Mouse (Mus musculus) ES-E14 (cell line): Measurements from ENCODE around the gene Drg1. TPM values are rescaled to one million over a fixed set of nuclear protein-coding genes. Genes with fewer than 3 reads are reported as not detected.

Experiments used
- DNase-seq: peaks from one replicate; pipeline ENCODE4 v3.0.0-alpha.2; 2013; ENCODE audit warnings: low read depth, low spot score
- H3K27ac ChIP-seq: 2 replicates; pipeline ENCODE4 v1.5.1; 2012; ENCODE audit warnings: low read depth, mild to moderate bottlenecking, low read length, moderate library complexity, mixed read lengths; ENCODE audit not compliant: poor library complexity, insufficient read depth, severe bottlenecking
- H3K36me3 ChIP-seq: 2 replicates; pipeline ENCODE4 v1.6.1; 2012; ENCODE audit warnings: mild to moderate bottlenecking, low read length, moderate library complexity, mixed read lengths; ENCODE audit not compliant: control insufficient read depth, poor library complexity, insufficient read depth, severe bottlenecking
- H3K4me1 ChIP-seq, 2 experiments: fragments of 150-350 bp in 1 of 2; sonication (generic) in 1 of 2; 2 replicates each; pipeline ENCODE4 v1.6.1; 2012; ENCODE audit warnings: low read length in 2 of 2, mild to moderate bottlenecking in 1 of 2, mixed read lengths in 1 of 2; ENCODE audit not compliant: control insufficient read depth in 2 of 2, insufficient read depth in 2 of 2, poor library complexity in 1 of 2
- H3K4me3 ChIP-seq, 2 experiments: fragments of 150-350 bp in 1 of 2; sonication (generic) in 1 of 2; 2 replicates each; pipeline ENCODE4 v1.5.1; 2012; ENCODE audit warnings: low read length in 2 of 2, low read depth in 1 of 2, mild to moderate bottlenecking in 1 of 2, mixed read lengths in 1 of 2; ENCODE audit not compliant: insufficient read depth in 1 of 2, poor library complexity in 1 of 2, severe bottlenecking in 1 of 2
- H3K9ac ChIP-seq: 2 replicates; pipeline ENCODE4 v1.6.1; 2012; ENCODE audit warnings: low read depth, mild to moderate bottlenecking, low read length, mixed read lengths; ENCODE audit not compliant: poor library complexity, insufficient read depth, severe bottlenecking
- H3K9me3 ChIP-seq: fragments of 150-350 bp; sonication (generic); 2 replicates; pipeline ENCODE4 v1.6.1; 2012; ENCODE audit warnings: low read depth, mild to moderate bottlenecking, low read length; ENCODE audit not compliant: control insufficient read depth, insufficient read depth
- CHD2 ChIP-seq: IDR thresholded peaks from 2 replicates; pipeline ENCODE4 v1.6.1; 2014; ENCODE audit warnings: mild to moderate bottlenecking, low read depth, low read length, inconsistent platforms
- HCFC1 ChIP-seq: IDR thresholded peaks from 2 replicates; pipeline ENCODE4 v1.6.1; 2012; ENCODE audit warnings: low read length, inconsistent platforms, borderline replicate concordance; ENCODE audit not compliant: insufficient read depth
- MAFK ChIP-seq: IDR thresholded peaks from 2 replicates; pipeline ENCODE4 v1.6.1; 2014; ENCODE audit warnings: mild to moderate bottlenecking, low read depth, low read length, inconsistent platforms; ENCODE audit not compliant: insufficient read depth
- ZC3H11A ChIP-seq: IDR thresholded peaks from 2 replicates; pipeline ENCODE4 v1.6.1; 2012; ENCODE audit warnings: low read depth, mild to moderate bottlenecking, inconsistent platforms, low read length, borderline replicate concordance
- ZNF384 ChIP-seq: IDR thresholded peaks from 2 replicates; pipeline ENCODE4 v1.6.1; 2012; ENCODE audit warnings: low read depth, low read length, inconsistent platforms
- in situ Hi-C, 2 experiments: fragments of 600-800 bp; cut with MboI; formaldehyde crosslinking; loops; one replicate each; pipeline ENCODE4 v1.15.1; 2025; ENCODE audit warnings: low sequenced_read_pairs in 2 of 2, inconsistent platforms in 1 of 2; ENCODE audit not compliant: unreplicated experiment in 2 of 2
- total RNA-seq: library from RNA; depleted of rRNA; stranded (reverse); fragments of 300-350 nt; gene quantifications from 2 replicates; pipeline ENCODE4 v1.2.3, GENCODE M21; 2012

Drg1 gene
- total RNA-seq, 1 experiment: 180 TPM

- Histone ChIP-seq H3K36me3 (peaks cover 37% of the 10 kb centered on the region), H3K4me3 (peak overlapping the region; percentile 83 to 96), H3K4me1 (peaks cover 3 to 5% of the 10 kb centered on the region in 2 experiments), H3K9ac (peak overlapping the region; percentile 83), H3K9me3 (no peaks in the 10 kb centered on the region), H3K27ac (peak overlapping the region; percentile 89)
- TF ChIP-seq CHD2: no peak
- peak; percentile 8; the same call in 1 of the 2 replicates for TF ChIP-seq HCFC1
- in situ Hi-C loops: no loop called here
- DNase-seq: no peak
Observed at GRCm38 (mm10) chr11:3291311-3292061, 25.3 kb upstream of the Drg1 start.

GRCm38 (mm10) chr11:3290640-3291310 lies 24.6 kb upstream of the Drg1 start:
- Histone ChIP-seq H3K36me3 (peaks cover 32% of the 10 kb centered on the region), H3K4me3 (peak overlapping the region; percentile 83 to 96), H3K9me3 (no peaks in the 10 kb centered on the region), H3K27ac (peak overlapping the region; percentile 89), H3K4me1 (peaks cover 3 to 5% of the 10 kb centered on the region in 2 experiments), H3K9ac (peak overlapping the region; percentile 83)
- DNase-seq: no peak
- in situ Hi-C loops: no loop called here
- TF ChIP-seq HCFC1 (no peak), ZNF384 (no peak), CHD2 (no peak), MAFK (no peak), ZC3H11A (no peak)

GRCm38 (mm10) chr11:3289803-3290639 lies 23.8 kb upstream of the Drg1 start:
- peak overlapping the region; percentile 99 for H3K27ac ChIP-seq
- peak overlapping the region; percentile 98 for H3K9ac ChIP-seq
- DNase-seq: peak; percentile 85
- in situ Hi-C loops: no loop called here
- peak overlapping the region; percentile 96 to 99 for H3K4me3 ChIP-seq
- TF ChIP-seq CHD2: no peak
- peak; percentile 69; the same call in 1 of the 2 replicates for TF ChIP-seq HCFC1
- peak; percentile 81 for TF ChIP-seq ZNF384
- peaks cover 27% of the 10 kb centered on the region for H3K36me3 ChIP-seq
- peaks cover 3 to 5% of the 10 kb centered on the region in 2 experiments for H3K4me1 ChIP-seq
- H3K9me3 ChIP-seq: no peaks in the 10 kb centered on the region

- Histone ChIP-seq H3K4me1 (peaks cover 2 to 3% of the 10 kb centered on the region in 2 experiments), H3K27ac (peak overlapping the region; percentile 99), H3K9me3 (no peaks in the 10 kb centered on the region), H3K4me3 (peak overlapping the region; percentile 96 to 99), H3K9ac (peak overlapping the region; percentile 98), H3K36me3 (peaks cover 22% of the 10 kb centered on the region)
- TF ChIP-seq ZC3H11A (no peak), HCFC1 (no peak), MAFK (no peak), CHD2 (no peak), ZNF384 (no peak)
- in situ Hi-C loops: no loop called here
- DNase-seq: no peak
Observed at GRCm38 (mm10) chr11:3289302-3289802, 23.1 kb upstream of the Drg1 start.
